Mouse (Mus musculus): Measurements from ENCODE around the gene Ankrd65. TPM values are rescaled to one million over a fixed set of nuclear protein-coding genes. Genes with fewer than 3 reads are reported as not detected.

The Ankrd65 gene
- total and polyA plus RNA-seq, 3 experiments, result not detected

- TF ChIP-seq GABPA (IDR thresholded peaks at IDR 0.05; ENCODE audit: insufficient replicate concordance, low read depth, low read length) (no peak), USF1 (IDR thresholded peaks at IDR 0.05; ENCODE audit: low read depth, low read length) (no peak)
These were observed 47.6 kb upstream of the Ankrd65 start (continued) for GRCm38 (mm10) chr4:155742684-155743083.

- H3K27me3 ChIP-seq (replicated peaks), result no peaks in the 10 kb centered on the region
- TF ChIP-seq MAFK (IDR thresholded peaks at IDR 0.05; ENCODE audit: insufficient replicate concordance, low read length), result no peak
- TF ChIP-seq UBTF (IDR thresholded peaks at IDR 0.05; ENCODE audit: low read depth, low read length), result no peak
- no peak for TF ChIP-seq NRF1 (IDR thresholded peaks at IDR 0.05; ENCODE audit: low read depth, low read length)
- TF ChIP-seq SIN3A (IDR thresholded peaks at IDR 0.05; ENCODE audit: low read length), result no peak
- TF ChIP-seq ZC3H11A (IDR thresholded peaks at IDR 0.05; ENCODE audit: low read depth, low read length), result no peak
- no peak for TF ChIP-seq TCF12 (IDR thresholded peaks at IDR 0.05; ENCODE audit: low read depth, low read length)
- no peak for TF ChIP-seq ZMIZ1 (IDR thresholded peaks at IDR 0.05; ENCODE audit: low read depth, low read length)
- no peak for TF ChIP-seq MAX (IDR thresholded peaks at IDR 0.05; ENCODE audit: low read length)
- TF ChIP-seq TBP (conservative IDR thresholded peaks at IDR 0.05; ENCODE audit: low read depth, low read length), result no peak
- no peak for TF ChIP-seq GABPA (IDR thresholded peaks at IDR 0.05; ENCODE audit: insufficient replicate concordance, low read depth, low read length)
- TF ChIP-seq MYC (IDR thresholded peaks at IDR 0.05; ENCODE audit: low read depth, low read length), result no peak
- TF ChIP-seq POLR2A (IDR thresholded peaks at IDR 0.05; ENCODE audit: low read depth, low read length), result no peak
- no peak for TF ChIP-seq NELFE (IDR thresholded peaks at IDR 0.05; ENCODE audit: low read depth, low read length)
- TF ChIP-seq E2F4 (IDR thresholded peaks at IDR 0.05; ENCODE audit: insufficient replicate concordance, low read depth, low read length), result no peak
- no peak for TF ChIP-seq HCFC1 (IDR thresholded peaks at IDR 0.05; ENCODE audit: low read depth, low read length)
- TF ChIP-seq EP300 (IDR thresholded peaks at IDR 0.05; ENCODE audit: low read length), result no peak
- TF ChIP-seq SMC3 (IDR thresholded peaks at IDR 0.05; ENCODE audit: low read depth, low read length), result no peak
- no peak for TF ChIP-seq POLR2AphosphoS2 (IDR thresholded peaks at IDR 0.05; ENCODE audit: low read depth, low read length)
- H3K4me3 ChIP-seq (replicated peaks in 1 of 3; ENCODE audit: low read depth in 2 of 3, low read length in 2 of 3, poor library complexity in 1 of 3), result no peak overlapping the region
- H3K36me3 ChIP-seq (replicated peaks in 1 of 2; ENCODE audit: control insufficient read depth in 1 of 2, insufficient read depth in 1 of 2, low read length in 1 of 2), result peaks cover 87 to 98% of the 10 kb centered on the region in 2 experiments
- H3K27ac ChIP-seq (ENCODE audit: insufficient read depth, low read depth), result no peak overlapping the region
- H3K4me2 ChIP-seq (ENCODE audit: insufficient read depth, low read depth, poor library complexity, severe bottlenecking), result no peak overlapping the region
- dilution Hi-C loops (cut with MboI; ENCODE audit: extremely low pct_ligation_motif_present, extremely low pct_unique_long_range_greater_than_20kb, low sequenced_read_pairs) (no loop called here), in situ Hi-C loops (cut with MboI; ENCODE audit: low pct_ligation_motif_present, low pct_unique_long_range_greater_than_20kb, low sequenced_read_pairs) (no loop called here)
- H3K4me1 ChIP-seq (ENCODE audit: control insufficient read depth in 1 of 2, insufficient read depth in 2 of 2), result no peaks in the 10 kb centered on the region
- H3K79me2 ChIP-seq (replicated peaks; ENCODE audit: control insufficient read depth, extremely low read depth, insufficient read depth, poor library complexity, severe bottlenecking), result 0 out of 2 replicates have a peak, but pooled peaks cover 4% of the 10 kb centered on the region
- no peak for DNase-seq (ENCODE audit: extremely low read depth)
- no peak overlapping the region for H3K9ac ChIP-seq (ENCODE audit: insufficient read depth, low read depth)
- H3K9me3 ChIP-seq (replicated peaks; ENCODE audit: low read length), result no peaks in the 10 kb centered on the region
These were observed 45.8 kb upstream of the Ankrd65 start for GRCm38 (mm10) chr4:155744474-155744873.

GRCm38 (mm10) chr4:155745136-155745535, 45.1 kb upstream of the Ankrd65 start:
- Histone ChIP-seq H3K27ac (ENCODE audit: insufficient read depth, low read depth) (no peak overlapping the region), H3K9ac (ENCODE audit: insufficient read depth, low read depth) (no peak overlapping the region), H3K9me3 (replicated peaks; ENCODE audit: low read length) (no peaks in the 10 kb centered on the region), H3K4me3 (replicated peaks in 1 of 3; ENCODE audit: low read depth in 2 of 3, low read length in 2 of 3, poor library complexity in 1 of 3) (no peak overlapping the region), H3K4me1 (ENCODE audit: control insufficient read depth in 1 of 2, insufficient read depth in 2 of 2) (no peaks in the 10 kb centered on the region), H3K4me2 (ENCODE audit: insufficient read depth, low read depth, poor library complexity, severe bottlenecking) (no peak overlapping the region), H3K27me3 (replicated peaks) (no peaks in the 10 kb centered on the region), H3K79me2 (replicated peaks; ENCODE audit: control insufficient read depth, extremely low read depth, insufficient read depth, poor library complexity, severe bottlenecking) (0 out of 2 replicates have a peak, but pooled peaks cover 4% of the 10 kb centered on the region), H3K36me3 (replicated peaks in 1 of 2; ENCODE audit: control insufficient read depth in 1 of 2, insufficient read depth in 1 of 2, low read length in 1 of 2) (peaks cover 88 to 98% of the 10 kb centered on the region in 2 experiments)
- no peak for TF ChIP-seq BHLHE40 (IDR thresholded peaks at IDR 0.05; ENCODE audit: low read depth, low read length)
- TF ChIP-seq E2F4 (IDR thresholded peaks at IDR 0.05; ENCODE audit: insufficient replicate concordance, low read depth, low read length), result no peak
- TF ChIP-seq MAX (IDR thresholded peaks at IDR 0.05; ENCODE audit: low read length), result no peak
- no peak for TF ChIP-seq ZKSCAN1 (IDR thresholded peaks at IDR 0.05; ENCODE audit: borderline replicate concordance, low read depth, low read length)
- no peak for TF ChIP-seq KAT2A (IDR thresholded peaks at IDR 0.05; ENCODE audit: insufficient replicate concordance, low read length)
- TF ChIP-seq ZMIZ1 (IDR thresholded peaks at IDR 0.05; ENCODE audit: low read depth, low read length), result no peak
- TF ChIP-seq IRF4 (IDR thresholded peaks at IDR 0.05; ENCODE audit: low read depth, low read length), result no peak
- no peak for TF ChIP-seq ETS1 (conservative IDR thresholded peaks at IDR 0.05; ENCODE audit: low read depth, low read length)
- TF ChIP-seq ZC3H11A (IDR thresholded peaks at IDR 0.05; ENCODE audit: low read depth, low read length), result no peak
- no peak for TF ChIP-seq POLR2A (IDR thresholded peaks at IDR 0.05; ENCODE audit: low read depth, low read length)
- no peak for TF ChIP-seq MAFK (IDR thresholded peaks at IDR 0.05; ENCODE audit: insufficient replicate concordance, low read length)
- TF ChIP-seq MAZ (IDR thresholded peaks at IDR 0.05; ENCODE audit: low read depth, low read length), result no peak
- no peak for TF ChIP-seq CTCF (conservative IDR thresholded peaks at IDR 0.05 in 1 of 2, IDR thresholded peaks at IDR 0.05 in 1 of 2; ENCODE audit: low read depth in 2 of 2, low read length in 2 of 2)
- TF ChIP-seq CHD2 (IDR thresholded peaks at IDR 0.05; ENCODE audit: low read length), result no peak
- no peak for TF ChIP-seq ELF1 (IDR thresholded peaks at IDR 0.05; ENCODE audit: low read depth, low read length)
- no peak for TF ChIP-seq MEF2A (IDR thresholded peaks at IDR 0.05; ENCODE audit: borderline replicate concordance, low read depth, low read length)
- no peak for TF ChIP-seq JUN (IDR thresholded peaks at IDR 0.05; ENCODE audit: insufficient read depth, low read depth, low read length)
- dilution Hi-C loops (cut with MboI; ENCODE audit: extremely low pct_ligation_motif_present, extremely low pct_unique_long_range_greater_than_20kb, low sequenced_read_pairs), result no loop called here
- no peak for DNase-seq (ENCODE audit: extremely low read depth)
- in situ Hi-C loops (cut with MboI; ENCODE audit: low pct_ligation_motif_present, low pct_unique_long_range_greater_than_20kb, low sequenced_read_pairs), result no loop called here
